Mouse (Mus musculus): ENCODE measurements around the gene Lhfpl2. TPM values are rescaled to one million over a fixed set of nuclear protein-coding genes. Genes with fewer than 3 reads are reported as not detected.

Lhfpl2 gene
- polyA plus RNA-seq, 1 experiment from 2014 or later: 22.3 TPM

DNA sequence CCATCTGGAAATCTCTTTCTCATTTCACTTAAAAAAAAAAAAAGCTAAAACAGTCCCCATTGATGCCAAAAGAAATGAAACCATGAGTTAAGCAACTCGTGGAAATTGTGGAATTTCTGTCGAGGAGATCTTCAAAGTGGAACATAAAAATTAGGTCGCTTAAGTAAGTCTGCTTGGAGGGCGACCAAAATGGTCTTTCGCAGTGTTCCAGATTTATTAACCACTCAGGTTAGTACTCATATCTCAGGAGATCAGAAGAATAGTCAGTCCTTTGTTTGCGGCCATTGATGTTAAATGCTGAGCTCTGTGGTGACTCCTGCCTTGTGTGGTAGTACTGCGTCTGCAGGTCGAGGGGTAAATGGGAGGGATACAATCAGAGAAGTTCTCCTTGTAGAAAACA, 48.8 kb downstream of the Lhfpl2 start:
- no peak for ATAC-seq (ENCODE audit: low FRiP score, low read depth)
- Histone ChIP-seq H3K27ac (replicated peaks) (no peak overlapping the region), H3K4me3 (no peak overlapping the region), H3K9ac (replicated peaks) (no peak overlapping the region), H3K4me2 (replicated peaks) (no peak overlapping the region), H3K36me3 (no peaks in the 10 kb centered on the region), H3K9me3 (no peaks in the 10 kb centered on the region), H3K4me1 (no peaks in the 10 kb centered on the region), H3K27me3 (no peaks in the 10 kb centered on the region)
- 92% methylated on average over 8 of the region's 8 CpGs for WGBS

DNA sequence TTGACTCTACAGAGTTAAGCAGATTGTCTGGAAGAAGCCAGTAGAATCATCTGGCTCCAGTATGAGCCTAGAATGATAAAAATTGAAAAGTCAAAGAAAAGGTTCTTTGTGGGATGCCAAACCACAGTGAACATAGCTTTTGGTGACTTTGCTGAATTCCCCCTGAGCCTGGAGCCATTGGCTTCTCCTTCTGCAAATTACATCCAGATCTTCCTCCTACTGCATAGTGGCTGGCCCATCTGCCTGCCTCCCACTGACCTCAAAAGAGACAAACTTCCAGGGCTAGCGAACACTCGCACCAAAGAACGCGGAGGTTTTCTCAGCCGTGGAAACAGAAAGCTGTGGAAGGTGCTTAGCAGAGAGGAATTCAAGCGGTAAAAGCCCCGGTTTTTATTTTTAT, 49.4 kb downstream of the Lhfpl2 start:
- Histone ChIP-seq H3K9ac (replicated peaks) (no peak overlapping the region), H3K27ac (replicated peaks) (no peak overlapping the region), H3K36me3 (no peaks in the 10 kb centered on the region), H3K4me1 (no peaks in the 10 kb centered on the region), H3K9me3 (no peaks in the 10 kb centered on the region), H3K27me3 (no peaks in the 10 kb centered on the region), H3K4me3 (no peak overlapping the region), H3K4me2 (replicated peaks) (no peak overlapping the region)
- ATAC-seq (ENCODE audit: low FRiP score, low read depth): no peak
- WGBS: 89% methylated on average over 7 of the region's 7 CpGs

DNA sequence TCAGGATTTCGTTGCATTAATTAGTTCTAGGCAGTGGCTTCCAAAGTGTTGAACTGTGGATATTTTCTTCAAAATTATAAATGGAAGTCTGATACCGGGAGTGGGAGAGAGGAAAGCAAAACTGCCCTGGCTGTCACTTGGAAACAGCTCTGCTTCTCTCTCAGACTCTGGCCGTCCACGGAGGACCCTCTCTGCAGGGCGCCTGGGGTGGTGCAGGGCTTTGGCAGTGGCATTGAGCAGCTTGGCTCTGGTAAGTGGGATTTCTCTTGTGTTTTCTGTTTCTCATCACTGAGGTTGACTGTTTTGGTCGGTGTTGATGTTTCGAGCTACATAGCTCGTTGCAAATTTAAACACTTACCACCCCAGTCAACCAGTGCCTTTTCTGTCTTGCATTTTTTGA, 53.0 kb downstream of the Lhfpl2 start:
- peaks cover 2% of the 10 kb centered on the region; the same call in 1 of the 2 replicates for H3K4me1 ChIP-seq
- no peak overlapping the region for H3K4me3 ChIP-seq
- no peak overlapping the region for H3K27ac ChIP-seq (replicated peaks)
- no peak overlapping the region for H3K9ac ChIP-seq (replicated peaks)
- H3K4me2 ChIP-seq (replicated peaks): no peak overlapping the region
- 90% methylated on average over 8 of the region's 8 CpGs for WGBS
- H3K9me3 ChIP-seq: no peaks in the 10 kb centered on the region
- H3K36me3 ChIP-seq: no peaks in the 10 kb centered on the region
- no peaks in the 10 kb centered on the region for H3K27me3 ChIP-seq
- ATAC-seq (ENCODE audit: low FRiP score, low read depth): no peak

DNA sequence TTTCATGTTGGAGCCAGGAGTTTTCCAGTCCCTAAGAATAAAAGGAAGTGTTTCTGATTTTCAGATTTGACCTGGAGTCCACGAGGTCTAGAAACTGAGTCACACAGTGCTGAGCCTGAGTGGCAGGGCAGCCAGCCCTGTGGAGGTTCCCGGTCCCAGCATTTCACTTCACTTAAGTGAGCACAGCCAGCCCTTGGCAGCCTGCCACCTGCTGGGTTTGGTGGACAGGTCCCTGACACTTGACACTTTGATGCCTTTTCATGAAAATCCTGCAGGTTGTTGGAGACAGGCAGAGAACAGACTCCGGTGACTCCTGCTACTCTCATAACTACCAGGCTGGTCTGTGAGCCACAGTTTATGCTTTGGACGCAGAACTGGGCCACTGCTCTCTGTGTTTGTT, 57.9 kb downstream of the Lhfpl2 start:
- Histone ChIP-seq H3K4me1 (peaks cover 4% of the 10 kb centered on the region; the same call in 1 of the 2 replicates), H3K9ac (replicated peaks) (no peak overlapping the region), H3K9me3 (no peaks in the 10 kb centered on the region), H3K27me3 (no peaks in the 10 kb centered on the region), H3K27ac (replicated peaks) (no peak overlapping the region), H3K4me3 (no peak overlapping the region), H3K4me2 (replicated peaks) (no peak overlapping the region), H3K36me3 (no peaks in the 10 kb centered on the region)
- no peak for ATAC-seq (ENCODE audit: low FRiP score, low read depth)
- WGBS: 63% methylated on average over 4 of the region's 4 CpGs

DNA sequence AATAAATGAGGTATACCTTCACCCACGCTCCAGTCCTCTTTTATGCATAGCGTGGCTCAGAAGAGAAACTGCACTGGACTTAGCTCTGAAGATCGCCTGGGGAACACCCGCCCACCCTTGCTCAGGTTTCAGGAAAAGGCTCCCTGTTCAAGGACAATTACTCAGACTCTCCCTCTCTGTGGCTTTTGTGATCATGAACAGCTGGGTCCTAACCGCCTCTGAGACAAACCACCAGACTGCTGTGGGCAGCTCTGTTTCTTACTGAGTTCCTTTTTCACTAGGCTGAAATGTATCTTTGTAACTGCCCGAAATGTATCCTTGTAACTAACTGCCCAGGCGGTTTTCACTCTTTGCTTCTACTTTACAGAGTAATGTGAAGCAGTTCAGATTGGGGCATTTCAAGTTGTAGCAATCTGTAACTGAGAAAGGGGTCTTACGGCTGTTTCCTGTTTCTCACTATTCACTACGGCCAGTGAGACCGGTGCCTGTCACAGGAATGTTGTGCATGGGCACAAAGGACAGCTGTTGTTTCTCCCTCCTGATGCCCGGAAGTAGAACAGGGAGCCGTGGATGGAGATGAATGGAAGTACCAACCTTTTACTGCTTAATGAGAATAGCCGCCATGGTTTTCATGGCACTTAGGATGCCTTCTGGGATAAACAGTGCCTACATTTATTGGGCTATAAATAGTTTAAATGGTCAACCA, 59.3 kb downstream of the Lhfpl2 start:
- WGBS: 82% methylated on average over 13 of the region's 13 CpGs
- no peaks in the 10 kb centered on the region for H3K9me3 ChIP-seq
- H3K9ac ChIP-seq (replicated peaks): no peak overlapping the region
- no peak overlapping the region for H3K4me3 ChIP-seq
- H3K4me1 ChIP-seq: peaks cover 4% of the 10 kb centered on the region; the same call in 1 of the 2 replicates
- no peaks in the 10 kb centered on the region for H3K36me3 ChIP-seq
- H3K27ac ChIP-seq (replicated peaks): no peak overlapping the region
- H3K4me2 ChIP-seq (replicated peaks): no peak overlapping the region
- ATAC-seq (ENCODE audit: low FRiP score, low read depth): no peak
- H3K27me3 ChIP-seq: no peaks in the 10 kb centered on the region

DNA sequence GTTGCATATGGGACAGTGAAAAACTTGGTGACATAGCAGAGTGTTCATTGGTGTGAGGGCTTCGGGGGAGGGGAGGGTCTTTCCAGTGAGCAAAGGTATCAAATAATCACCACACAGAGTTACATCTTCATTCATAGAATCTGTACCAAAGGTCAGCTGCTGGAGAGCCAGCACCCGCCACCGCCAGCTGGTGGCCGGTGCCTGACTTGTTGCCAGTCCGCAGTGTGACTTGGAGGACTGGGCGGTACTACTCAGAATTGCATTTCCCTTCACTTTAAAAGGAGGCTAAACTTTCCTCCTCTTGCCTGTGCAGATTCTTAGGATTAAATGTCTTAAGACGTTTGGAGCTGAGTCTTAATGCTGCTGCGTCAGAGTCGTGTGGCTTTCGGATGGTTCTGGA, 59.9 kb downstream of the Lhfpl2 start:
- Histone ChIP-seq H3K27ac (replicated peaks) (no peak overlapping the region), H3K9me3 (no peaks in the 10 kb centered on the region), H3K4me1 (peaks cover 4% of the 10 kb centered on the region; the same call in 1 of the 2 replicates), H3K9ac (replicated peaks) (no peak overlapping the region), H3K36me3 (no peaks in the 10 kb centered on the region), H3K27me3 (no peaks in the 10 kb centered on the region), H3K4me3 (no peak overlapping the region), H3K4me2 (replicated peaks) (no peak overlapping the region)
- WGBS: 94% methylated on average over 10 of the region's 10 CpGs
- no peak for ATAC-seq (ENCODE audit: low FRiP score, low read depth)

DNA sequence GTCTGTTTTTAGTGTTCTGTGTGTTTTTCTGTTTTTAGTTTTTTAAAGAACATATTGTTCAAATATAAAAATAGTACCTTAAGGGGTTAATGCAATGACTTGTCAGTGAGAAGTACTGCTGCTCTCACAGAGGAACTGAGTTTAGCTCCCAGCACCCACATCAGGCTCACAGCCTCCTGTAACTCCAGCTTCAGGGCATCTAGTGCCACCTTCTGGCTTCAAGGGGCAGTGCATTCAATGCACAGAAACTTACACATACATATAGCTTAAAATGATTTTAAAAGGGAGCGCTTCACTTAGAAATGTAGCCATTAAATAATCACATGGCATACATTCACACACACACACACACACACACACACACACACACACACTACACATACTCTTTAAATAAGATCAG, 60.5 kb downstream of the Lhfpl2 start:
- Histone ChIP-seq H3K9me3 (no peaks in the 10 kb centered on the region), H3K4me3 (no peak overlapping the region), H3K4me2 (replicated peaks) (no peak overlapping the region), H3K27me3 (no peaks in the 10 kb centered on the region), H3K27ac (replicated peaks) (no peak overlapping the region), H3K36me3 (no peaks in the 10 kb centered on the region), H3K9ac (replicated peaks) (no peak overlapping the region), H3K4me1 (peaks cover 4% of the 10 kb centered on the region; the same call in 1 of the 2 replicates)
- no peak for ATAC-seq (ENCODE audit: low FRiP score, low read depth)
- 91% methylated on average over 1 of the region's 1 CpGs for WGBS

DNA sequence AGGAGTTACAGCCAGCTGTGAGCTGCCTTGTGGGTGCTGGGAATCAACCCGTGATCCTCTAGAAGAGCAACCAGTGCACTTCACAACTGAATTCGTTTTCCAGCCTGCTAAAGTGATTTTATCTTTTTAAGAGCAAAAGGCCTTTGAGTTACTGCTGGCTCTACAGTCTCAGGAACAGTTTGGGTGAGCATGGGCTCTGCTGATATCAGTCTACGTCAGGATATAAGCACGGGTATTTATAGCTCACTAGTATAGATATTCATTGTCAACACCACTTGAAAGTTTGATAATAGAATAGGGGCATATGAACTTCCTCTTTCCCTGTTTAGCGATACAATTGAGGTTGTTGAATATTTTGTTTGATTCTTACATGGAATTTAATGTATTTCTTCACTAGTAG, 61.7 kb downstream of the Lhfpl2 start:
- H3K9ac ChIP-seq (replicated peaks): no peak overlapping the region
- no peaks in the 10 kb centered on the region for H3K27me3 ChIP-seq
- H3K4me2 ChIP-seq (replicated peaks): no peak overlapping the region
- 90% methylated on average over 5 of the region's 5 CpGs for WGBS
- peaks cover 4% of the 10 kb centered on the region; the same call in 1 of the 2 replicates for H3K4me1 ChIP-seq
- H3K27ac ChIP-seq (replicated peaks): no peak overlapping the region
- H3K4me3 ChIP-seq: no peak overlapping the region
- H3K36me3 ChIP-seq: no peaks in the 10 kb centered on the region
- no peaks in the 10 kb centered on the region for H3K9me3 ChIP-seq
- ATAC-seq (ENCODE audit: low FRiP score, low read depth): no peak

DNA sequence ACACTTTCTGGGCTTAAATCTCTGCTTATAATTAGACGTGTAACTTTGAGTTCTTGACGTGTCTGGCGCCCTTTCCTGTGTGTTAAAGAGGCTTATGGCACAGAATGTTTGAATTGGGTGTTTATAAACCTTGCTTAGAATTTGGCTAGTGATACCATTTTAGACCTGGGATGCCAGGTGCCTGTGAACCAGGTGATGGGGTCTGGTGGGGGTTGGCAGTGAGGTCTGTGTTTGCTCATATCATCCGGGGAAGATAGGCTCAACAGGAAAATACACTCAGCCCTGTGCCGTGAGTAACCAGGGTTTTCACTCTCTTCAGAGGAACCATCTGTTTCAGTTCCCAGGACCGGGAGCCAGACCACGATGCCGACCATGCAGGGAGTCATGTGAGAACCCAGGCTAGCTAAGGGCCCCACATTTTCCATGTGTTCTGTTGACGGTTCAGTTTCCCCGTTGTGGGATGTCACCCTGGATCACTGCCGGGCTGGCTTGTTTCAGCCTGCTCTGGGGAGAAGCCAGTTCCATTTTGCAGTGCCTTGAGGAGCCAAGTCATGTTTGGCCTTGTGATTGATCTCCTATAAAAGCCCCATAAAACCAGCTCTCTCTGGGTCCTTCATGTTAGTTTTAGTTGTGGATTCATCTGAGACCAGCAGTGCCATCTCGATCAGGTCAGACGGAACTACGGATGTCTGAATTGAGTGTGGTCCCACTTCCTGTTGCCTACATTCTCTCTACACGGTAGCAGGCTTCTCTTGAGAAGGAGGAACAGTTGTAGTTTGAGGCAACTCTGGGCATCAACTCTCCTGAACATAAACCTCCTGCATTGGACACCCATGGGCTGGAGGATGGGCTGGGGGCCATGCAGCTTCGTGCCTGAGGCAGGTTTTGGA, 65.4 kb downstream of the Lhfpl2 start:
- no peak overlapping the region for H3K27ac ChIP-seq (replicated peaks)
- H3K36me3 ChIP-seq: no peaks in the 10 kb centered on the region
- H3K27me3 ChIP-seq: no peaks in the 10 kb centered on the region
- no peak for ATAC-seq (ENCODE audit: low FRiP score, low read depth)
- H3K4me1 ChIP-seq: no peaks in the 10 kb centered on the region
- H3K9ac ChIP-seq (replicated peaks): no peak overlapping the region
- no peaks in the 10 kb centered on the region for H3K9me3 ChIP-seq
- no peak overlapping the region for H3K4me3 ChIP-seq
- no peak overlapping the region for H3K4me2 ChIP-seq (replicated peaks)
- WGBS: 92% methylated on average over 16 of the region's 16 CpGs

DNA sequence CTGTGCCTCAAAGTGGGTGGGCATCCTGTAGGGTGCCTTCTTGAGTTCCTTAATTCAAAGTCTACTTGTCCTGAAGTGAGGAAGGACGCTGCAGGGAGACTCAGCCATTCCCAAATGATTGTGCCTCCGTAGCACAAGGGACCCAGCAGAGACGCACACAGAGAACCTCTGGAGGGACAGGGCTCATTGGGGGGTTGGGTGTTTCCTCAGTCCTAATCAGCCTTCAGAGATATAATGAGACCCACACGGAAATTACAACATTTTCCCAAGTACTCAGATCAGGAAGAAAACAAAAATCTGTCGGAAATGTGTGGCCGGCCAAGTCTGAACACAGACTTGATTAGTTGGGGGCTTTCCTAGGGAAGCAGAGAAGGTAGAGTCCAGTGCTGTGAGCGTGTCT, 72.8 kb downstream of the Lhfpl2 start:
- no peak for ATAC-seq (ENCODE audit: low FRiP score, low read depth)
- Histone ChIP-seq H3K9me3 (no peaks in the 10 kb centered on the region), H3K4me3 (no peak overlapping the region), H3K4me1 (0 out of 2 replicates have a peak, but pooled peaks cover 9% of the 10 kb centered on the region), H3K27me3 (no peaks in the 10 kb centered on the region), H3K9ac (replicated peaks) (no peak overlapping the region), H3K36me3 (no peaks in the 10 kb centered on the region), H3K27ac (replicated peaks) (no peak overlapping the region), H3K4me2 (replicated peaks) (no peak overlapping the region)
- WGBS: 50% methylated on average over 7 of the region's 7 CpGs

DNA sequence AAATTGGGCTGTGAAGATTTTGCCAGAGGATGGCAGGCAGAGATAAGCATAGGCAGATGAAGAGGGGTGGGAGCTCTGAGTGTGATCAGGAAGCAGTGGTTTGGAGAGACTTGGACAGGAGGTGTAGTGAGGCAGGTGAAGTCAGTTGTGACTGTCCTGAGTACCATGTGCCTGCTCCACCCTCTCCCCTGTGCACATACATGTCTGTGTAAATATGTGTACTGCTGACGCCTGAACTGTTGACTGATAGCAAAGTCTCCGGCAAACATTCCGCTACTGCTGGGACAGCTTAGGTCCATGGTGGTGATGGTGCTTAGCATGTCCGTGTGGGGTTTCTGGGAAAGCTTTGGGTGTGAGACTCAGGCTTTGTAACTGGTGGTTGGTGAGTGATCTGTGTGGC, 73.5 kb downstream of the Lhfpl2 start:
- Histone ChIP-seq H3K27ac (replicated peaks) (no peak overlapping the region), H3K4me1 (0 out of 2 replicates have a peak, but pooled peaks cover 11% of the 10 kb centered on the region), H3K4me3 (no peak overlapping the region), H3K9ac (replicated peaks) (no peak overlapping the region), H3K4me2 (replicated peaks) (no peak overlapping the region), H3K27me3 (no peaks in the 10 kb centered on the region), H3K36me3 (no peaks in the 10 kb centered on the region), H3K9me3 (no peaks in the 10 kb centered on the region)
- WGBS: 92% methylated on average over 4 of the region's 4 CpGs
- ATAC-seq (ENCODE audit: low FRiP score, low read depth): no peak

Measured in midbrain, embryonic 12.5 days (tissue).